Mouse (Mus musculus) bone marrow macrophage, adult 2 months (primary cell): ENCODE measurements around the gene Slc38a10.

Experiments
- CTCF ChIP-seq: IDR thresholded peaks from 2 replicates; pipeline ENCODE4 v1.5.1; 2012; ENCODE audit warnings: low read depth, mild to moderate bottlenecking, low read length, moderate library complexity
- POLR2A ChIP-seq: IDR thresholded peaks from 2 replicates; pipeline ENCODE4 v1.6.1; 2012; ENCODE audit warnings: mild to moderate bottlenecking, low read depth, low read length, borderline replicate concordance

- no peak for TF ChIP-seq CTCF
- TF ChIP-seq POLR2A = no peak
Measured at GRCm38 (mm10) chr11:120060634-120061033, 90.5 kb downstream of the Slc38a10 start.
